Mouse (Mus musculus): ENCODE results near the gene Med31. TPM values are rescaled to one million over a fixed set of nuclear protein-coding genes. Genes with fewer than 3 reads are reported as not detected.

Med31 gene
- total and polyA plus RNA-seq, 2 experiments from 2014 or later: 24.1 to 43.9 TPM

DNA sequence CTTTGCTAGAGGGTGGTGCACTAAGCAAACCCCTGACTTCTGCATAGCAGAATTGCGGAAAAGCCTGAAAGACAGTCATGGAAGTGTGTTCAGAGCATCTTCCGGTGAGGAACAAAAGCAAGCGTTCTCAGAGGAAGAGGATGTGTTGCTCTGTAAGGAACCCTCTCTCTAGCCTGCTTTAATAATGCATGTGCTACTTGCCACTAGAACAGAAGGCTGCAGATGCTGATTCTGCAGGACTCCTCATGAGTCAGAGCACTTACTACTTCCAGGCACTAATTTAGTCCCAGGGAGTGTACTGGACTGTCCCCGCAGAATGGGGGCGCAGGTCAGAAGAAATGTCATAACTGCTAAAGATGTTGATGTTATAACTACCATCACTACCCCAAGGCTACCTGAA lies 1.7 kb upstream of the Med31 start:
- H3K9ac ChIP-seq: no peak overlapping the region
- WGBS: 88% methylated on average over 5 of the region's 5 CpGs
- no peaks in the 10 kb centered on the region for H3K9me3 ChIP-seq (ENCODE audit: low read length)
- no peak overlapping the region for H3K4me3 ChIP-seq (ENCODE audit: low read depth, low read length)
- no peak for TF ChIP-seq CTCF (IDR thresholded peaks at IDR 0.05; ENCODE audit: low read depth)
- no peaks in the 10 kb centered on the region for H3K27me3 ChIP-seq (ENCODE audit: insufficient read depth, low read length)
- H3K4me2 ChIP-seq (ENCODE audit: low read depth): no peak overlapping the region
- H3K4me1 ChIP-seq (ENCODE audit: insufficient read depth): peaks cover 9% of the 10 kb centered on the region; the same call in 1 of the 2 replicates
- H3K27ac ChIP-seq (ENCODE audit: low read depth, low read length): no peak overlapping the region
- 0 out of 2 replicates have a peak, but pooled peaks cover 2% of the 10 kb centered on the region for H3K36me3 ChIP-seq (ENCODE audit: insufficient read depth)
- no peak for ATAC-seq
- no peak for DNase-seq

DNA sequence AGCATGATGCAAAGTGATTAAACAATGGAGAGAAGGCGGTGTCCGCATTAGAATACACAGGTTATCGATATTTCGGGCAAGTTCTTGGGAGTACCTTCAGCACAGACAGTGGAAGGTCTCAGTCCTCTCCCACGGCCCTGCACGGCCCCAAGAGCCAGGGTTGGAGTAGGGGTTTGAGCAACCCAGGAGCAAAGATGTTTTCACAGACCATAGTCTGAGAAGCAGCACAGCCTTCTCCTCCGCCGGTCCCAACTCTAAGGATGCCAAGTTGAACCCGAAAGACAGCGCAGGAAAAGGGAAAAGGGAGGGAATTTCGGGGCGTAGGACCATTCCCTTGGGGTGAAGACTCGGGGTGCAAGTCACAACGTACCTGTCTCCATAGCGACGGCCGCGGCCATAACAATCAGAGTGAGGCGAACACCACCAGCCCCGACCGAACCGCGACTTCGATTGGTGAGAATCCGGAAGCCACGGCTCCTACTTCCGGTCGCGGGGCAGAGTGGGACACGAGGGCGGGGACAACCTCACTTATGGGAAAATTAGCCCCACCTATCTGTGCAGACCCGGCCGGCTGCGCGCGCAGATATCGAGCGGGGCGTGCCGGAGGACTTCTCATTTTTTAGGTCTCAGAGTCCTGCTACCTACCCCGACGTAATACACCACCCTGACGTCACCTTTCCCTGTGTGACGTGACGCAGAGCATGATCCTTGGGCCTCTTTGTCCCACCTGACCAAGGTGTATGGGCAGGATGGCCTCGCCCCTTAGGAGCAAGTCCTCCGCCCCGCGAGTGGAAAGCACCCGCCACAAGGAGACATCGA lies 592 bp downstream of the Med31 start:
- TF ChIP-seq CTCF (IDR thresholded peaks at IDR 0.05; ENCODE audit: low read depth): no peak; the same call in 1 of the 2 replicates
- DNase-seq: peak; percentile 98
- Histone ChIP-seq H3K27ac (ENCODE audit: low read depth, low read length) (peak overlapping the region; percentile 85), H3K9me3 (ENCODE audit: low read length) (no peaks in the 10 kb centered on the region), H3K36me3 (ENCODE audit: insufficient read depth) (peaks cover 23% of the 10 kb centered on the region), H3K4me1 (ENCODE audit: insufficient read depth) (peaks cover 9% of the 10 kb centered on the region; the same call in 1 of the 2 replicates), H3K9ac (peak overlapping the region; percentile 68), H3K27me3 (ENCODE audit: insufficient read depth, low read length) (no peaks in the 10 kb centered on the region), H3K4me2 (ENCODE audit: low read depth) (peak overlapping the region; percentile 88), H3K4me3 (ENCODE audit: low read depth, low read length) (peak overlapping the region; percentile 76)
- WGBS: 1% methylated on average over 51 of the region's 51 CpGs
- ATAC-seq: peak; percentile 96

DNA sequence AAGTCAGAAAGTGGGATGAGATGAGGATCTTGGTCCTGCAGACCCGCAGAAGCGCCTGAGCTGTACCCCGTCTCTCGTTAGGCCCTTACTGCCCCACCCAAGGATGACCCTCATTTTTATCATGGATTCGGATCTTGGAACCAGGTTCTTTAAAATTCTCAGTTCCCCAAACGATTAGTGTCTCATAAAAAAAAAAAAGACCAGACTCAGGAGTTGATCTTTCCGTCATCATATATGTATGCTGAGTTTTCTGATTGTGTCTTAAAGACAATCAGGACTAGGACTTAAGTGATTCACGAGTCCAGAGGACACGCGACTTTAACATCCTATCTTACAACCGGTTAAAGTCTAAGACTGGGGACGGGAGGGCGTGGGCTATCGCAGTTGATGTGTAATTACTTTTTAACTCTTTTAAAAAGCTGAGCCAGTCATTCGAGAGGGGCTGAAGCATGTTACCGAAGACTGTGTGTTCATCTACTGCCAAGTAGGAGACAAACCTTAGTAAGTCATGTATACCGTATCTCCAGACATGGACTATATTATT lies 7.5 kb downstream of the Med31 start:
- H3K27ac ChIP-seq (ENCODE audit: low read depth, low read length): 0 out of 2 replicates have a peak overlapping the region, but pooled peaks have one; percentile 80
- H3K36me3 ChIP-seq (ENCODE audit: insufficient read depth): peaks cover 23% of the 10 kb centered on the region
- ATAC-seq (no peak), DNase-seq (no peak)
- no peaks in the 10 kb centered on the region for H3K9me3 ChIP-seq (ENCODE audit: low read length)
- peak overlapping the region; percentile 83 for H3K4me2 ChIP-seq (ENCODE audit: low read depth)
- TF ChIP-seq CTCF (IDR thresholded peaks at IDR 0.05; ENCODE audit: low read depth): no peak
- peak overlapping the region; percentile 77 for H3K4me3 ChIP-seq (ENCODE audit: low read depth, low read length)
- WGBS: 17% methylated on average over 17 of the region's 17 CpGs
- H3K27me3 ChIP-seq (ENCODE audit: insufficient read depth, low read length): no peaks in the 10 kb centered on the region
- peaks cover 13% of the 10 kb centered on the region for H3K4me1 ChIP-seq (ENCODE audit: insufficient read depth)
- peak overlapping the region; percentile 80 for H3K9ac ChIP-seq

DNA sequence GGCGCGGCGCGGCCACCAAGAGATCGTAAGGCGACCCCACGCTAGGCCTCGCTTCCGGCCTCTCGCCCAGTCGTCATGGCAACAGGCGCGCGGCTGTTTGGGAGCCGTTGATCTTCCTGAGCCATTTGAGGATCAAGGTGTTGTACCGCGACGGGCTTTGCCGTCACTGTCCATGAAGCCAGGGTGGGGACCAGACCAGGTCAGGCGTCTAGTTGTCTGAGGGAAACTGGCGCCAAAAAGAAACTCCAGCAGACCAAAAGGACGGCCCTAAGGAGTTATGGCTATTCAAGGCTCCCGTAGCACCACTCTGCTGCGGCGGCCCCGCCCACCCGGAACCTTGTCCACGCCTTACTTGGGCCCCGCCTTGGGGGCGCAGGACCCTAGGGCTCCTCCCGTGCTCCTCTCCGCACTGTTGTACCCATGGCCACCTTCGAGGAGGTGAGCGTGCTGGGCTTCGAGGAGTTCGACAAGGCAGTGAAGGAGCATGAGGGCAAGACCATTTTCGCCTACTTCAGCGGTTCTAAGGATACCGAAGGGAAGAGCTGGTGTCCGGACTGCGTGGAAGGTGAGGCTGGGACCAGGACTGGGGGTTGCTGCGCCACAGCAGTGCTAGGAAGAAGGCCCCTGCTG lies 8.1 kb downstream of the Med31 start, which contains the start of the genes 4933427D14Rik and Txndc17:
4933427D14Rik (minus strand) TSS at position 256 of the 630 bp plus-strand sequence.
Txndc17 (plus strand) TSS at position 344 of the 630 bp plus-strand sequence.
- ATAC-seq: peak; percentile 89
- Histone ChIP-seq H3K4me1 (ENCODE audit: insufficient read depth) (peaks cover 13% of the 10 kb centered on the region), H3K27me3 (ENCODE audit: insufficient read depth, low read length) (no peaks in the 10 kb centered on the region), H3K4me3 (ENCODE audit: low read depth, low read length) (peak within 1 kb of the TSS; percentile 77), H3K36me3 (ENCODE audit: insufficient read depth) (peaks cover 23% of the 10 kb centered on the region), H3K9me3 (ENCODE audit: low read length) (no peaks in the 10 kb centered on the region), H3K27ac (ENCODE audit: low read depth, low read length) (peak within 1 kb of the TSS; percentile 80), H3K9ac (peak within 1 kb of the TSS; percentile 80), H3K4me2 (ENCODE audit: low read depth) (peak within 1 kb of the TSS; percentile 83)
- no peak for TF ChIP-seq CTCF (IDR thresholded peaks at IDR 0.05; ENCODE audit: low read depth)
- under 1% methylated on average over 42 of the region's 42 CpGs for WGBS
- DNase-seq: peak; percentile 86

DNA sequence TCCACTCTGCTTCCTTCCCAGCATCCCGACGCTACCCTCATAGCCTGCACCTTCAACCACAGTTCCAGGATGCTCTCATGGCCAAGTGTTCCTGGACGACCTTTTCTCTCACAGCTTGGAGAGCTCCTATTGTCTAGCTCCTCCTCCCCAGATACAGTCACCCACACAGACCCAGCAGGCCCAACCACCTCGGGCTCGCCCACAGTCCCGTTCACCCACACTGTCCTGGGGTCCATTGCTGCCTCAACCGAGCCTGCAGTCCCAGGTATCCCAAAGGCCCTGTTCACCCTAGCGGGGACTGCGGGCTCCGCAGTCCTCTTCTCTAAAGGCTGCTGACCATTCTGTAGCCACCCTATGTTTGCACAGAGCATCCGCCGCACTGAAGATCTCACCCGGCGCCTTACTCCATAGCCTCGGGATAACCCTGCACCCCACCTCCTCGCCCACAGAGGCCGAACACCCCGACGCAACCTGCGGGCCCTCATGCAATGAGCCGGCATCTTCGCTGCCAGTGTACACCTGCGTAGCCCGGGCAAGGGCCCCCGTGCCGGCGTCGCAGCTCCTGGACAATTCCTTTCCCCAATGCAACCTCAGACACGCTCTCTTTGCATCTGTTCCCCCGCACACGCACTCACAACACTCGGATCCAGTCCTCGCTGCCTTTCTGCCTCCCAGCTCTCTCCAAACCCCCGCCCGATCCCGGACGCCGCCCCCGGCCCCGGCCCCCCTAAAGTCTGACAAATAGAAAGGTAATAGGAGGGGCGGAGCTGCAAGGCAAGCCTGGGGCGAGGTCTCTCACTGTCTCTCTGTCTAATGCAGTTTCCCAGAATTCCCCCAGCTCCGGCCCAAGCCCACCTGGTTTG lies 8.8 kb downstream of the Med31 start, which contains the start of gene Gm43951:
Gm43951 (minus strand) TSS at position 500 of the 863 bp plus-strand sequence.
- peak within 1 kb of the TSS; percentile 80 for H3K27ac ChIP-seq (ENCODE audit: low read depth, low read length)
- ATAC-seq: peak; percentile 66
- peak within 1 kb of the TSS; percentile 80 for H3K9ac ChIP-seq
- peak within 1 kb of the TSS; percentile 77 for H3K4me3 ChIP-seq (ENCODE audit: low read depth, low read length)
- TF ChIP-seq CTCF (IDR thresholded peaks at IDR 0.05; ENCODE audit: low read depth): peak; percentile 45
- DNase-seq: peak; percentile 31
- H3K4me1 ChIP-seq (ENCODE audit: insufficient read depth): peaks cover 13% of the 10 kb centered on the region
- peaks cover 18% of the 10 kb centered on the region for H3K36me3 ChIP-seq (ENCODE audit: insufficient read depth)
- no peaks in the 10 kb centered on the region for H3K27me3 ChIP-seq (ENCODE audit: insufficient read depth, low read length)
- peak within 1 kb of the TSS; percentile 83 for H3K4me2 ChIP-seq (ENCODE audit: low read depth)
- 2% methylated on average over 43 of the region's 43 CpGs for WGBS
- H3K9me3 ChIP-seq (ENCODE audit: low read length): no peaks in the 10 kb centered on the region

DNA sequence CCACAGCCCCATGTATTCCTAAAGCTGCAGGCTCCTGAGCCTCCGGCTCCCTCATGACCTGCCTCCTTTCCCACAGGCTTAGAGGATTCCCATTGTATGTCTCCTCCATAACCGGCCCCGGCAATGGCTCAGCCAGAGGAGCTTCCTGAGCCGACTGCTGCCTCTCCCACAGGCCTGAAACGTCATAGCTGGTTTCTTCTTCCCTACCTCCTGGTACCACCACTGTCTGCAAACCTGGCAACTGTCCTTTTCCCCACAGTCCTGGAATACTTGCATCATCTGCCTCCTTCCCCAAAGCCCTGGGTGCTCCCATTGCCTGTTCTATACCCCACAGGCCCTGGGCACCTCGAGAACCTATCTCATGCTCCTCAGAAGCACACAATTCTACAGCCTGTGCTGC lies 10.1 kb downstream of the Med31 start:
- Histone ChIP-seq H3K4me1 (ENCODE audit: insufficient read depth) (peaks cover 13% of the 10 kb centered on the region), H3K27me3 (ENCODE audit: insufficient read depth, low read length) (no peaks in the 10 kb centered on the region), H3K4me3 (ENCODE audit: low read depth, low read length) (peak overlapping the region; percentile 77; the same call in 1 of the 2 replicates), H3K9ac (peak overlapping the region; percentile 80), H3K27ac (ENCODE audit: low read depth, low read length) (no peak overlapping the region), H3K9me3 (ENCODE audit: low read length) (no peaks in the 10 kb centered on the region), H3K36me3 (ENCODE audit: insufficient read depth) (peaks cover 13% of the 10 kb centered on the region), H3K4me2 (ENCODE audit: low read depth) (peak overlapping the region; percentile 83)
- no peak for TF ChIP-seq CTCF (IDR thresholded peaks at IDR 0.05; ENCODE audit: low read depth)
- ATAC-seq (no peak), DNase-seq (no peak)
- 89% methylated on average over 6 of the region's 6 CpGs for WGBS
